ENCODE assay signal across 10 mouse cellular contexts in the genomic region with DNA sequence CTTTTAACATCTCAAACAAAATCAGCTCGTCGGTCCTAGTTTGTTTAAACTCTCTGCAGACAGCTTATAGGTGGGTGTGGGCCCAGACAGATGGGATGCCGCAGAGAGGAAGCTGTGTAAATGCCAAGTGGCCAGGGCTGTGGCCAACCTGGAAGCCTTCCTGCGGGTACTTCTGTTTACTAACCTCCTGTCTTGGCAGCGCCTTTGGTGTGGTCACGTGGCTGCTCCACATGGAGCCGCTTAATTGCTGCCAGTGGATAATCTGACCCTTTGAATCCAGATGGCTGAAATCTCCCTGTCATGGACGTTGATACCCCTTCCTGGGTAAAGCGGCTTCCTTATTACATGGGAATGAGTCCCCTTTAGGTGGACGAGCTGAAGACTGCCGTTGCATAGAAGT.
DNase-seq lines count a peak whose midpoint lies in the region; ATAC-seq and TF ChIP-seq lines count a peak whose summit lies in the region.
"Had no signal": no experiment of that assay in that cellular context is flagged by ENCODE, and none has a peak within 500 bp of the region (broad histone marks: within the 10 kb centered on the region; RNA-seq: fewer than 3 reads in every experiment).

No protein-coding gene starts in this region.

- DNase-seq in heart, adult 18-20 months = peak; percentile 74 to 76
- DNase-seq in brain, embryonic 14.5 days (ENCODE audit: low read depth) = peak; percentile 86
- peak; percentile 30 for DNase-seq in embryonic facial prominence, embryonic 10.5 days (ENCODE audit: low spot score)
- peak; percentile 30 to 34 for DNase-seq in left cerebral cortex, postnatal 10 days (ENCODE audit: extremely low spot score in 1 of 2, low spot score in 2 of 2)
- DNase-seq in thymus, postnatal 14 days = no peak
- DNase-seq: thymus, postnatal 36 days had no signal

- no peak for ATAC-seq in heart, embryonic 11.5 days (replicated peaks; ENCODE audit: insufficient number of reproducible peaks, low FRiP score, low TSS enrichment)
- no peak for ATAC-seq in granulocyte monocyte progenitor cell, adult 5-6 weeks (replicated peaks; ENCODE audit: poor library complexity, severe bottlenecking)
- no peak for ATAC-seq in megakaryocyte progenitor cell, adult 5-6 weeks (replicated peaks; ENCODE audit: poor library complexity)

- H3K36me3 ChIP-seq in heart, embryonic 11.5 days (ENCODE audit: control insufficient read depth, insufficient read depth, low read length) = no peaks in the 10 kb centered on the region
- no peaks in the 10 kb centered on the region for H3K36me3 ChIP-seq in embryonic facial prominence, embryonic 10.5 days (replicated peaks)
- H3K36me3 ChIP-seq: neural tube, embryonic 12.5 days had no signal

- no peaks in the 10 kb centered on the region for H3K9me3 ChIP-seq in heart, embryonic 11.5 days (replicated peaks; ENCODE audit: control insufficient read depth, low read length)
- no peaks in the 10 kb centered on the region for H3K9me3 ChIP-seq in embryonic facial prominence, embryonic 10.5 days
- H3K9me3 ChIP-seq: neural tube, embryonic 12.5 days had no signal

- H3K9ac ChIP-seq in heart, embryonic 11.5 days (ENCODE audit: low read depth, low read length) = no peak overlapping the region
- H3K9ac ChIP-seq: neural tube, embryonic 12.5 days had no signal

- H3K4me1 ChIP-seq in heart, embryonic 11.5 days (ENCODE audit: control insufficient read depth, insufficient read depth, low read length) = no peaks in the 10 kb centered on the region
- H3K4me1 ChIP-seq in embryonic facial prominence, embryonic 10.5 days = peaks cover 31% of the 10 kb centered on the region

- H3K4me2 ChIP-seq in heart, embryonic 11.5 days = no peak overlapping the region
- H3K4me2 ChIP-seq: neural tube, embryonic 12.5 days had no signal

- H3K4me3 ChIP-seq in heart, embryonic 11.5 days (ENCODE audit: low read depth, low read length) = no peak overlapping the region
- H3K4me3 ChIP-seq in embryonic facial prominence, embryonic 10.5 days = no peak overlapping the region
- H3K4me3 ChIP-seq: neural tube, embryonic 12.5 days had no signal

- WGBS in heart, embryonic 11.5 days (ENCODE audit: insufficient replicate concordance) = 47% methylated on average over 11 of the region's 11 CpGs
- 38% methylated on average over 11 of the region's 11 CpGs for WGBS in embryonic facial prominence, embryonic 10.5 days

- TF ChIP-seq POLR2A in brain, embryonic 14.5 days (IDR thresholded peaks at IDR 0.05; ENCODE audit: borderline replicate concordance, extremely low read depth, insufficient read depth, insufficient read length, poor library complexity, severe bottlenecking) = no peak

- TF ChIP-seq CTCF in brain, embryonic 14.5 days (IDR thresholded peaks at IDR 0.05; ENCODE audit: borderline replicate concordance, extremely low read depth, insufficient read depth, insufficient read length) = no peak

- intact Hi-C loops in left cerebral cortex, postnatal 10 days (cut with DNase I) = no loop called here

- H3K27ac ChIP-seq in heart, embryonic 11.5 days (ENCODE audit: low read depth, low read length) = no peak overlapping the region
- no peak overlapping the region for H3K27ac ChIP-seq in embryonic facial prominence, embryonic 10.5 days (replicated peaks)
- H3K27ac ChIP-seq: neural tube, embryonic 12.5 days had no signal

- H3K27me3 ChIP-seq in heart, embryonic 11.5 days (ENCODE audit: control insufficient read depth, insufficient read depth, low read length) = no peaks in the 10 kb centered on the region
- 0 out of 2 replicates have a peak, but pooled peaks cover 4% of the 10 kb centered on the region for H3K27me3 ChIP-seq in embryonic facial prominence, embryonic 10.5 days (replicated peaks; ENCODE audit: low read depth, poor library complexity, severe bottlenecking)
- H3K27me3 ChIP-seq: neural tube, embryonic 12.5 days had no signal
